Mouse (Mus musculus) urinary bladder, postnatal 4 days (tissue): ENCODE results near the gene Ociad2.

ENCODE experiments used
- DNase-seq, 2 experiments: peaks; one replicate each; pipeline ENCODE4 v3.0.0; 2021 to 2022; ENCODE audit warnings: low spot score in 2 of 2

The Ociad2 gene

GRCm38 (mm10) chr5:73340723-73341235, at the start of gene Ociad2:
Gene Ociad2 (minus strand): TSS chr5:73341028.
- no peak for DNase-seq

GRCm38 (mm10) chr5:73383647-73383970, 42.8 kb upstream of the Ociad2 start:
- no peak for DNase-seq

GRCm38 (mm10) chr5:73382737-73383646, 42.2 kb upstream of the Ociad2 start:
- DNase-seq: no peak

DNA sequence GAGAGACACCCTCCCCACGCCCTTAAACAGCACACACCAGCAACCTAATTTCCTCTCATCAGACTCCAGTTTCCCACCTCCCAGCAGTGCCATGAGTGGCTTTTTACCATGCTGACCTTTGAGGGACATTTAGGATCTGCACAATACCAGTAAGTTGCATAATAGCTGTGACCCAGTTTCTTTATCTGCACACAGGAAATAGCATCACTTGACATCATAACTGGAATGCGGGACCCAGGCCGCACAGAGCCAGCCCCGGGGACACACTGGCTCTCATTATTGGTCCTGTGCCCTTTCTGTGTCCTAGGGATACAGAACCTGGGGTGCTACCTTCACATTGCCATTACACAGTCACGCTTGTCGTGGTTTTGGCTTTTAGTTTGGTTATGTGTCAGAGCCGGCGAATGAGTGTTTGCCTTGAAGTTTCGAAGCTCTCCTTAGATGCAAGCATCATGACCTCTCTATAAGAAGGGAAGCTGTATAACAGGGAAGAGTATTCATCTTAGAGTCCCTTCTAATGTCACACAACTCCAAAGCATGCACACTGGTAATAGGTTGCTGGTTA, 41.2 kb upstream of the Ociad2 start:
- DNase-seq: no peak

- DNase-seq: no peak
Measured at GRCm38 (mm10) chr5:73381510-73381909, 40.7 kb upstream of the Ociad2 start.

DNA sequence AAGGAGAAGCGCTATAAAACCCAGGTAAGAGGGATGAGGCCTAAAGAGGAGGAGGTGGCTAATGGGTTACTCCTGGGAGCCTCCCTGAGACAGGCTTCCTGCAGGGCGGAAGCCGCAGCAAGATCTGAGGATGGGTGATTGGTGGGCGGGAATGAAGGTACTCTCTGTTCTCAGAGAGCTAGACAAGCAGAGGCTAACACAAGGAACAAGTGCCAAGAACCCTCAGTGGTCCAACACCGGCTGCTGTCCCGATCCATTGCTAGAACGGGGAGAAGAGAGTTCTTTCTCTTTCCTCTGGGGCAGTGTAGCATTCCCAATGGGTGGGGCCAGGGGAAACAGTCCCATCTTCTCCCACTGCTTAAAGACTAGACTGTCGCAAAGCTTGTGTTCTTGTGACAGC, 40.0 kb upstream of the Ociad2 start:
- no peak for DNase-seq

- DNase-seq: peak; percentile 73 to 87
Measured at GRCm38 (mm10) chr5:73379908-73380307, 39.1 kb upstream of the Ociad2 start.

GRCm38 (mm10) chr5:73376491-73376890, 35.7 kb upstream of the Ociad2 start:
- no peak for DNase-seq

DNA sequence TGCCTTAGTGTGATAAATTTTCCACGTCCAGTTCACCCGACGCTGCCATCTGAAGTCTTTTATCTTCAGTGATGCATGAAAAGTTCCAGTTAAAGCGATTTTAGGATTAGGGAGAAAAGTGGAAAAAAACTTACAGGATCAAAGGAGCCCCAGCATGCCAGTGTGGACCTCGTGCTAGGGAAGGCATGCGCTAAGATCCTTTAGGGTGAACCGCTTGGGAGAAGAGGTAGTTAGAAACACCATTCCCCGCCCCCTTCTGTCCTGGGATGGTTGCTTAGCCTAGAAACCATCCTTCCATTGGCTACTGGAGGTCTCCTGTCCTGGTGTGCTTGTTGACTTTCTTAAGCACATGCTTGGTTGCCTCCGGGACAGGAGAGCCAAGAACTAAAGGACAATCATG, 35.2 kb upstream of the Ociad2 start:
- no peak for DNase-seq

DNA sequence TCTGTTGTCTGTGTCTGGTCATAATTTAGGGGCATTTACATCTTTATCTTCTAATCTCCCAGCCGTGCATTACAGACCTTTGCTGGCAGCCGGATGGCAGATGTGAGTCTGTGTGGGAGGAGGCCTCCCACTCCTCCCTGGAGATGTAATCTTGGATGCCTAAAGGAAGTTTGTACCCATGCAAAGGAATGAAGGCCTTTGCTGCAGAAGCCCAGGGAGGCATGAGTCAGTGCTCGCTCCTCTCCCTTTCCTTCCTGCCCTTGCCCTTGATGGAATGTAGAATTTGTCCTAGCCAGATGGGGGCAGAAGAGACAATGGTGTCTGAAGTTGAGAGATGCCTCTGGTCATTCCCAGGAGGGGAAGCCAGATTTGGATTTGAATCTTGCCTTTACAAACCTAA, 32.4 kb upstream of the Ociad2 start:
- DNase-seq: no peak

GRCm38 (mm10) chr5:73372601-73373000, 31.8 kb upstream of the Ociad2 start:
- no peak for DNase-seq

DNA sequence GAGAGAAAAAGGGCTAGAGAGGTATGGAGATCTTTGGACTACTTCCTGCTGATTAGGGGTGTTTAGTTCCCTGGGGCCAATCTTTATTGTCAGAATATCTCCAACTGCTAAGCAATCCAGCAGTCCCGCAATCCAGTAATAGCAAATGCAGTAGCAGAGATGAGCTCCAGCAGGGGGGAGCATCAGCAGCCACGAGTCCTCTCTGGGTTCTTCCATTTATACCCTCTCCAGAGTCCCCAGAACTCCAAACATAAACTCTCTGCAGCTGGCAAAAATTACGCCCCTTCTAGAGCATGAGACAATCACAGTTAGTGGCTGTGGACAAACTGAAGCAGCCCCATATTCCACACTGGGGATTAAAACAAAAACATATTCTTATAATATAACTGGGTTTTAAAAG, 28.9 kb upstream of the Ociad2 start:
- no peak for DNase-seq

GRCm38 (mm10) chr5:73368845-73369447, 28.1 kb upstream of the Ociad2 start:
- DNase-seq: no peak

DNA sequence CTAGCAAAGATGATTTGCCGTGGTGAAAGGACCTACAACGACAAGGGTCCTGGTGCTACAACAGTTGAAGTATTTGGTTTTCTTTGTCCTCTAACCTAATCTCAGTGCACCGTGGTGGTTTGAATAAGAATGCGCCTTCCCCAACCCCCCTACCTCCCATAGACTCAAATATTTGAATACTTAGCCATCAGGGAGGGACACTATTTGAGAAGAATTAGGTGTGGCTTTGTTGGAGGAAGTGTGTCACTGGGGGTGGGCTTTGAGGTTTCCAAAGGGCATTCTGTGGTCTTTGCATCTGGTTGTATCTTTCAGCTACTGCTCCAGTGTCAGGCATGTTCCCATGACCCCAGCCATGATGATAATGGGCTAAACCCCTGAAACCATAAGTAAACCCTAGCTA, 27.1 kb upstream of the Ociad2 start:
- DNase-seq: no peak

- DNase-seq: no peak
Measured at GRCm38 (mm10) chr5:73364107-73364864, 23.5 kb upstream of the Ociad2 start.

- no peak for DNase-seq
Measured at GRCm38 (mm10) chr5:73362791-73363190, 22.0 kb upstream of the Ociad2 start.

GRCm38 (mm10) chr5:73362338-73362737, 21.5 kb upstream of the Ociad2 start:
- DNase-seq: no peak

DNA sequence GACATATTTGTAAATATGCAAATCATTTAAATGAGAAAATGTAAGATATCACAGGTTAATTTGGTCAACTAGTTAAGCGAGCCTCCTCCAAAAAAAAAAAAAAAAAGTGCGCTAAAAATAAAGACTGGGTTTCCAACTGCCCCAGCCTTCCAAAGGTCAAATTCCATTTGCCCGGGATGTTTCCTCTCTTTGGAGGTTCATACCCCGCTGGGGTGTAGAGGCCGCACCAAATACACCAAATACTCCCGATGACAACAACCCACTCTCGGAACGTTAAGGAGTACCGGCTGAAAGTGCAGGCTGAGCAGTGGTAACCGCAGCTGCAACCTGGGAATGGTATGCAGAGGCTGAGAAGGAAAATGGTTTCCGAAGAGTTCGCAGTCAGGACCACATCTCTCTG, 19.4 kb upstream of the Ociad2 start:
- DNase-seq: no peak

DNA sequence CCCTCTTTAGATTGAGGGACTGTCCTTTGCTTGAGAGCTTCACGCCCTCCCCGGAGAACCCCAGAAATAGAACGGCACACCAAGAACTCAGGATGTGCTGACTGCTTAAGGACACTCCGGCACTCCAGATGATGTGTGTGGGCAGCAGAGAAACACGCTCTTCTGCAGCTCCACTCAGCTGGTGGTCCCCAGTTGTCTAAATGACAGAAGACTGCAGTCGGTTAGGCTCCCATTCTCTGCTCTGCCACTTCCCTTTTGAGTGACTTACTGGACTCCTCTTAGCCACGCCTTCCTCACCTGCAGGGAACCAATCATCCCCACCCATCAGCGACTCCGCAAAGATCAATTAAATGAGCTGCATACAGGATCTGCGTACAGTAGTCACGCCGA, 18.9 kb upstream of the Ociad2 start:
- no peak for DNase-seq

DNA sequence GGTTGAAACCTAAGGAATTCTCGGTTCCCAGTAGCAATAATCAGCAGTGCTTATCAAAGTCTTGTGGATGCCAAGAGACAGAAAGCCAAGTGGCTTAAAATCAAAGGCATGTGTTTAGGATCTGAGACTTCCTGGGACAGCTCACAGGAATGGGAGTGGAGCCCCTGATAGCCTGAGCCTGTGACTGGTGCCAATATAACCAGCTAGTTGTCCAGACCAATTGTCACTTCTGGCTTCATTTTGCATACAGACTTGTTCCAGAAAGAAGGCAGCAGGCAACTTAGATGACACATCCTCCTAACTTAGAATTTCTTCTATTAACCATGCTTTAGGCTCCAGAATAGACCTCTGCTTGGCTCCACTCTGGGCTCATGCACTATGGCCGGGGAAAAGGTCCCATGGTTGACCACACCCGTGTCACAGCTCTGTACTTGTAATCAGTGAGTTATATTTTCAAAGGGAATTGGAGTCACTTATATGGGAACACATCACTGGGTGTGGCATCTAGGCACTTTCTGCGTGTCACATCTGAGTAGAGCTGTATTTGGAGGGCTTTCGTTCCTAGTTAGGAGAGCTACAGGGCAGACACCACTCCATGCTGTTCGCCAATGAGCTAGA, 18.4 kb upstream of the Ociad2 start:
- DNase-seq: no peak

GRCm38 (mm10) chr5:73355393-73355792, 14.6 kb upstream of the Ociad2 start:
- DNase-seq: no peak

GRCm38 (mm10) chr5:73353978-73354377, 13.2 kb upstream of the Ociad2 start:
- DNase-seq: no peak
